Mouse (Mus musculus) kidney, adult 2 months (tissue): ENCODE data around the gene Ap3b1.

Experiments
- CTCF ChIP-seq: fragments of 200-500 bp; conservative IDR thresholded peaks from 2 replicates; pipeline ENCODE4 v1.5.1; 2011; ENCODE audit warnings: low read depth, mild to moderate bottlenecking, control low read depth, low read length, moderate library complexity, mixed read lengths; ENCODE audit not compliant: insufficient read depth, insufficient read length
- POLR2A ChIP-seq: fragments of 200-500 bp; IDR thresholded peaks from one replicate; pipeline ENCODE4 v1.6.1; 2011; ENCODE audit warnings: low read depth, low read length, control low read depth

DNA sequence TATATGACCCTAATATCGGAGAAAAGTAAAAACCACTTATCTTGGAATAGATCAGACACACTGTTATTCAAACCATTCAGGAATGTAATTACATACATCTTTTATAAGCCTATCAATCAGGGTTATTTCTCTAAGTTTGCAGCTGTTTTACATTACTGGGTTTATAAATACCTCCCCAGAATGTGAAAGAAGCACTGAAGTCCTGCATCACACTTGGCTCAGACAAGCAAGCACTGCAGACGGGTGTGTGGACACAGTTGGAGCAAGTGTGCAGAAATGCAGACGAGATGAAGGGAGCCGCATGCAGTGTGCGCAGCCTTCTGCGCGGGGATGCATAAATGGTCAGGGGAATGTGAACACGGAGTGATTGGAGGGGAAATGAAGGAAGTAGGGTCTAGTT, 149.6 kb downstream of the Ap3b1 start:
- TF ChIP-seq POLR2A, result no peak
- TF ChIP-seq CTCF, result no peak
